In genomic region chr2:180825147-180825941, GRCm38 (mm10) we compare ENCODE assay signal across 10 mouse cellular contexts. TPM values are rescaled to one million over a fixed set of nuclear protein-coding genes. Genes with fewer than 3 reads are reported as not detected.
DNase-seq lines count a peak whose midpoint lies in the region; ATAC-seq lines count a peak whose summit lies in the region.
"Had no signal": no experiment of that assay in that cellular context is flagged by ENCODE, and none has a peak within 500 bp of the region (broad histone marks: within the 10 kb centered on the region; RNA-seq: fewer than 3 reads in every experiment).

No protein-coding gene starts in this region.

- 44% methylated on average over 11 of the region's 11 CpGs for WGBS in hindbrain, embryonic 11.5 days

- peak overlapping the region; percentile 8; the same call in 1 of the 2 replicates for H3K27ac ChIP-seq in hindbrain, embryonic 11.5 days (ENCODE audit: low read depth, low read length)
- H3K27ac ChIP-seq: liver, embryonic 15.5 days; stomach, embryonic 15.5 days had no signal

- no peak overlapping the region for H3K4me3 ChIP-seq in hindbrain, embryonic 11.5 days (ENCODE audit: low read depth, low read length)
- H3K4me3 ChIP-seq: liver, embryonic 15.5 days; stomach, embryonic 15.5 days had no signal

- no peaks in the 10 kb centered on the region for H3K27me3 ChIP-seq in hindbrain, embryonic 11.5 days (ENCODE audit: control insufficient read depth, insufficient read depth, low read length)
- H3K27me3 ChIP-seq: liver, embryonic 15.5 days; stomach, embryonic 15.5 days had no signal

- peak; percentile 69 to 70 for DNase-seq in cerebellum, postnatal 25 days
- DNase-seq in hindbrain, embryonic 11.5 days (ENCODE audit: low spot score): no peak
- peak; percentile 22 to 37 for DNase-seq in layer of hippocampus, postnatal 10 days (ENCODE audit: low spot score in 2 of 2)
- DNase-seq in retina, embryonic 14.5 days (ENCODE audit: low spot score): peak; percentile 50
- DNase-seq in adipocyte (ENCODE audit: low spot score): no peak
- no peak for DNase-seq in lung, postnatal 4 days

- H3K9me3 ChIP-seq in hindbrain, embryonic 11.5 days (ENCODE audit: control insufficient read depth, low read length): no peaks in the 10 kb centered on the region
- H3K9me3 ChIP-seq: liver, embryonic 15.5 days; stomach, embryonic 15.5 days had no signal

- no peaks in the 10 kb centered on the region for H3K36me3 ChIP-seq in hindbrain, embryonic 11.5 days (ENCODE audit: control insufficient read depth, insufficient read depth, low read length)
- H3K36me3 ChIP-seq: liver, embryonic 15.5 days; stomach, embryonic 15.5 days had no signal

- no peaks in the 10 kb centered on the region for H3K4me1 ChIP-seq in hindbrain, embryonic 11.5 days (replicated peaks; ENCODE audit: control insufficient read depth, insufficient read depth, low read length)
- H3K4me1 ChIP-seq: liver, embryonic 15.5 days; stomach, embryonic 15.5 days had no signal

- peak; percentile 19; the same call in 1 of the 2 replicates for ATAC-seq in hindbrain, embryonic 11.5 days (ENCODE audit: low FRiP score)
- ATAC-seq in activated CD4-positive, CD25-positive, alpha-beta regulatory T cell, adult 4 months: no peak

- no peak overlapping the region for H3K9ac ChIP-seq in hindbrain, embryonic 11.5 days (ENCODE audit: low read depth, low read length)
- H3K9ac ChIP-seq: liver, embryonic 15.5 days; stomach, embryonic 15.5 days had no signal

- H3K4me2 ChIP-seq in hindbrain, embryonic 11.5 days (replicated peaks; ENCODE audit: low read depth, low read length): no peak overlapping the region
- H3K4me2 ChIP-seq: liver, embryonic 15.5 days; stomach, embryonic 15.5 days had no signal

RNA-seq across cellular contexts. Expression of gene Bhlhe23, which starts 48.6 kb away (rescaled TPM):
- polyA plus RNA-seq in hindbrain, embryonic 11.5 days (2014; fragmentation: Nextera tagmentation; extraction: Ambion mirVana): 3.0 and 3.7 TPM in 2 replicates
- total RNA-seq in layer of hippocampus, postnatal 10 days (2021): under 1 TPM in 1 of 2 experiments, not detected in 1; 0.14 TPM
- not detected for polyA plus RNA-seq in activated CD4-positive, CD25-positive, alpha-beta regulatory T cell, adult 4 months (2017; shearing (Covaris generic))
- polyA plus RNA-seq: gonadal fat pad, adult 2 months; liver, embryonic 15.5 days had no signal

Comparison
In these comparisons a context has a peak if more than half of its experiments do, and no peak if none do; other contexts are left out.
1. DNase-seq: peak in cerebellum, postnatal 25 days (2 of 2), layer of hippocampus, postnatal 10 days (2 of 2) and retina, embryonic 14.5 days (single experiment); none in hindbrain, embryonic 11.5 days (single experiment), adipocyte (single experiment) and lung, postnatal 4 days (0 of 2).